9 mouse cellular contexts compared by ENCODE assay signal in the genomic region with DNA sequence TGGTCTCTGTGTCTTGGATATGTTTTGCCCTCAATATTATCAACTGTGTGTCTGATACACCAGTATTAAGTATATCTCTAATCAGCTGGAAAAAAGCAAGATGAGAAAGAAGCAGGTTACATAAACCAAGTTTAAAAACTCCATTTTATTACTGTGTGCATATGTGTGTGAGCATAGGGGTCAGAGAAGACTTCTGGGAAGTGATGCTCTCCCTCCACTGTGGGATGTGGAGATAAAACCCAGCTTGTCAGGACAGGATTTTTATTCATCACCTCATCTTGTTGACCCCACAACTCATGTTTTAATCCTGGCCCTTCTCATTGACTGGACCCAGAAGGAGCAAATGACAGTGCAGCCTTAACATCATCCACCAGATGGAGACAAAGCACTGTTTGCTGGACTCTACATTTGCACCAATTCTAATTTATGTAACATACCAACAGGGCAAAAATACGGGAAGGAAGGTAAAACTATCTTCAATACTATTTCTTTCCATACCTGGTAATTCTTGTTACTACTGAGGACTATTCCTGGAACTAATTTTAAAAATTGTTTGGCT.
DNase-seq lines count a peak whose midpoint lies in the region; ATAC-seq and TF ChIP-seq lines count a peak whose summit lies in the region.
"Had no signal": no experiment of that assay in that cellular context is flagged by ENCODE, and none has a peak within 500 bp of the region (broad histone marks: within the 10 kb centered on the region; RNA-seq: fewer than 3 reads in every experiment).

No protein-coding gene starts in this region.

- 10% methylated on average over 1 of the region's 1 CpGs for WGBS in liver, embryonic 14.5 days (ENCODE audit: insufficient replicate concordance)
- 23% methylated on average over 1 of the region's 1 CpGs for WGBS in liver, embryonic 12.5 days (ENCODE audit: insufficient replicate concordance)
- WGBS in hindbrain, postnatal 0 days: 12% methylated on average over 1 of the region's 1 CpGs
- WGBS in neural tube, embryonic 11.5 days: 44% methylated on average over 1 of the region's 1 CpGs

- peak in 1 of 3 experiments; percentile 4 for DNase-seq in liver, embryonic 14.5 days (ENCODE audit: low read depth in 3 of 3, low spot score in 3 of 3)
- DNase-seq in adrenal gland, postnatal 10 days: peak; percentile 51
- DNase-seq in embryo, embryonic 9.5 days (ENCODE audit: extremely low spot score): peak; percentile 52
- DNase-seq in hindbrain, postnatal 0 days (ENCODE audit: low spot score): peak; percentile 83
- DNase-seq in left cerebral cortex, adult 9 months (ENCODE audit: low spot score in 2 of 2): peak; percentile 9 to 85
- peak; percentile 43 for DNase-seq in neural tube, embryonic 11.5 days (ENCODE audit: low spot score)

- H3K9ac ChIP-seq in liver, embryonic 14.5 days (replicated peaks): no peak overlapping the region
- H3K9ac ChIP-seq in liver, embryonic 12.5 days: no peak overlapping the region
- no peak overlapping the region for H3K9ac ChIP-seq in hindbrain, postnatal 0 days (replicated peaks; ENCODE audit: low read length)
- H3K9ac ChIP-seq in neural tube, embryonic 11.5 days (ENCODE audit: low read length): no peak overlapping the region
- H3K9ac ChIP-seq: embryonic facial prominence, embryonic 15.5 days had no signal

- ATAC-seq in liver, embryonic 14.5 days (ENCODE audit: insufficient read depth): no peak
- no peak for ATAC-seq in liver, embryonic 12.5 days
- ATAC-seq in hindbrain, postnatal 0 days: peak; percentile 82
- ATAC-seq in neural tube, embryonic 11.5 days (ENCODE audit: insufficient read depth, low FRiP score, low TSS enrichment): peak; percentile 71; the same call in 1 of the 2 replicates
- ATAC-seq in erythroblast, adult 5-6 weeks (replicated peaks; ENCODE audit: low FRiP score, poor library complexity, severe bottlenecking): no peak

- no peak overlapping the region for H3K27ac ChIP-seq in liver, embryonic 14.5 days
- no peak overlapping the region for H3K27ac ChIP-seq in liver, embryonic 12.5 days
- no peak overlapping the region for H3K27ac ChIP-seq in hindbrain, postnatal 0 days
- no peak overlapping the region for H3K27ac ChIP-seq in neural tube, embryonic 11.5 days (ENCODE audit: low read depth, low read length)
- H3K27ac ChIP-seq: embryonic facial prominence, embryonic 15.5 days had no signal

- no peak for TF ChIP-seq EP300 in liver, embryonic 14.5 days (IDR thresholded peaks at IDR 0.05; ENCODE audit: low read depth)

- no peaks in the 10 kb centered on the region for H3K36me3 ChIP-seq in liver, embryonic 14.5 days (replicated peaks; ENCODE audit: control insufficient read depth, insufficient read depth, low read depth)
- H3K36me3 ChIP-seq in liver, embryonic 12.5 days: no peaks in the 10 kb centered on the region
- H3K36me3 ChIP-seq in hindbrain, postnatal 0 days (ENCODE audit: insufficient read depth, low read length): no peaks in the 10 kb centered on the region
- H3K36me3 ChIP-seq in neural tube, embryonic 11.5 days (ENCODE audit: control insufficient read depth, insufficient read depth, low read length): no peaks in the 10 kb centered on the region
- H3K36me3 ChIP-seq: embryonic facial prominence, embryonic 15.5 days had no signal

- no peak overlapping the region for H3K4me2 ChIP-seq in liver, embryonic 14.5 days (ENCODE audit: low read depth)
- no peak overlapping the region for H3K4me2 ChIP-seq in liver, embryonic 12.5 days
- H3K4me2 ChIP-seq in hindbrain, postnatal 0 days (ENCODE audit: low read depth, low read length): no peak overlapping the region
- H3K4me2 ChIP-seq in neural tube, embryonic 11.5 days (ENCODE audit: low read depth): no peak overlapping the region
- H3K4me2 ChIP-seq: embryonic facial prominence, embryonic 15.5 days had no signal

- H3K4me1 ChIP-seq in liver, embryonic 14.5 days (replicated peaks; ENCODE audit: control insufficient read depth in 2 of 2, insufficient read depth in 2 of 2, low read length in 1 of 2): no peaks in the 10 kb centered on the region
- H3K4me1 ChIP-seq in liver, embryonic 12.5 days: no peaks in the 10 kb centered on the region
- no peaks in the 10 kb centered on the region for H3K4me1 ChIP-seq in hindbrain, postnatal 0 days (ENCODE audit: insufficient read depth, low read length)
- no peaks in the 10 kb centered on the region for H3K4me1 ChIP-seq in neural tube, embryonic 11.5 days (ENCODE audit: control insufficient read depth, insufficient read depth, low read length)
- H3K4me1 ChIP-seq: embryonic facial prominence, embryonic 15.5 days had no signal

- H3K27me3 ChIP-seq in liver, embryonic 14.5 days (ENCODE audit: control insufficient read depth, insufficient read depth, low read length): no peaks in the 10 kb centered on the region
- H3K27me3 ChIP-seq in liver, embryonic 12.5 days (replicated peaks): no peaks in the 10 kb centered on the region
- no peaks in the 10 kb centered on the region for H3K27me3 ChIP-seq in hindbrain, postnatal 0 days (ENCODE audit: insufficient read depth, low read length)
- no peaks in the 10 kb centered on the region for H3K27me3 ChIP-seq in neural tube, embryonic 11.5 days (ENCODE audit: control insufficient read depth, insufficient read depth, low read length)
- H3K27me3 ChIP-seq: embryonic facial prominence, embryonic 15.5 days had no signal

- H3K4me3 ChIP-seq in liver, embryonic 14.5 days (ENCODE audit: insufficient read depth in 1 of 2, low read depth in 2 of 2, low read length in 2 of 2): no peak overlapping the region
- H3K4me3 ChIP-seq in liver, embryonic 12.5 days: no peak overlapping the region
- no peak overlapping the region for H3K4me3 ChIP-seq in hindbrain, postnatal 0 days (ENCODE audit: low read length)
- no peak overlapping the region for H3K4me3 ChIP-seq in neural tube, embryonic 11.5 days (ENCODE audit: low read depth, low read length)
- H3K4me3 ChIP-seq: embryonic facial prominence, embryonic 15.5 days had no signal

- H3K9me3 ChIP-seq in liver, embryonic 14.5 days (ENCODE audit: control insufficient read depth, low read length): no peaks in the 10 kb centered on the region
- no peaks in the 10 kb centered on the region for H3K9me3 ChIP-seq in liver, embryonic 12.5 days (replicated peaks)
- H3K9me3 ChIP-seq in hindbrain, postnatal 0 days (ENCODE audit: low read length): no peaks in the 10 kb centered on the region
- no peaks in the 10 kb centered on the region for H3K9me3 ChIP-seq in neural tube, embryonic 11.5 days (ENCODE audit: control insufficient read depth, low read length)
- H3K9me3 ChIP-seq: embryonic facial prominence, embryonic 15.5 days had no signal

- peak; percentile 71 for TF ChIP-seq CTCF in liver, embryonic 14.5 days (IDR thresholded peaks at IDR 0.05; ENCODE audit: low read depth)
- TF ChIP-seq CTCF in hindbrain, postnatal 0 days (IDR thresholded peaks at IDR 0.05; ENCODE audit: low read depth): peak; percentile 96

Comparison
In these comparisons a context has a peak if more than half of its experiments do, and no peak if none do; other contexts are left out.
1. ATAC-seq: peak in hindbrain, postnatal 0 days (single experiment) and neural tube, embryonic 11.5 days (single experiment); none in liver, embryonic 14.5 days (single experiment), liver, embryonic 12.5 days (single experiment) and erythroblast, adult 5-6 weeks (single experiment).